10 mouse cellular contexts compared by ENCODE assay signal in the genomic region with DNA sequence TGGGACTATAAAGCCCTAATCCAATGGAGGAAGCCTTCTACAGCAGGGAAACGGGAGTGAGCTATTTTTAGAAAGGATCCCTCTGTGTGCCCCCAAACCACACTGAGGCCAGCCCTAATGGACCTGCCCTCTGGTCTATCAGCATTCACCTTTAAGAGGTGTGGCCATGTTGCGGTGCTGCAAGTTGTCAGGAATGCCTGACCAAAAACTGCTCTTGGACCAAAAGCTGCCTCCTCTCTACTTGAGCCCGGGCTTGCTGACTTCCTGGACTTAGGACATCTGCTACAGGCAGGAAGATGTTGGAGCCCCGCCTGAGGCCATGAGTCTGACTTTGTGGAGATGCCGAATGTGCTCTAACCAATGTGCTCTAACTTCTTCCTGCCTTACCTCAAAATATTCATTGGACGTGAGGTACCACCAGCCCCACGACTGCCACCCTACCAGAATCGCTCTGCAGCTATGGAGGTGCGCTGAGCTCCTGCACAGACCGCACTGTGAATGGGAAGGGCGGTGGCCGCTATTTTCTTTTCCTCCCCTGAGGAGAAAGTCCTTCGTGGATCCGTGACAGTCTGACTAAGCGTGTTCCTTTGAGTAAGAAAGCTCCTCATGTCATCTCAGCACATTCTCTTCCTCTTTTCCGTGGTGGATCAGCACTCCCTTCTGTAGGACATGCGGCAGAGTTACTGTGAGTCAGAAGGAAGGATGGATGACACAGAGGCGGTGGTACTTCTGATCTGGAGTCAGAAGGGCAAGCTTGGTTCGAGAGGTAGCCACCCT.
DNase-seq lines count a peak whose midpoint lies in the region; ATAC-seq and TF ChIP-seq lines count a peak whose summit lies in the region.
"Had no signal": no experiment of that assay in that cellular context is flagged by ENCODE, and none has a peak within 500 bp of the region (broad histone marks: within the 10 kb centered on the region; RNA-seq: fewer than 3 reads in every experiment).

No protein-coding gene starts in this region.

- H3K9ac ChIP-seq in liver, adult 2 months (ENCODE audit: low read depth, low read length) = no peak overlapping the region
- H3K9ac ChIP-seq in heart, embryonic 16.5 days (ENCODE audit: low read length) = peak overlapping the region; percentile 10; the same call in 1 of the 2 replicates

- 68% methylated on average over 19 of the region's 19 CpGs for WGBS in liver, adult 2 months
- WGBS in heart, embryonic 16.5 days = 63% methylated on average over 19 of the region's 19 CpGs

- H3K36me3 ChIP-seq in liver, adult 2 months (ENCODE audit: control insufficient read depth, insufficient read depth, low read length) = no peaks in the 10 kb centered on the region
- H3K36me3 ChIP-seq in heart, embryonic 16.5 days (ENCODE audit: control insufficient read depth, insufficient read depth) = no peaks in the 10 kb centered on the region

- H3K79me2 ChIP-seq in liver, adult 2 months (ENCODE audit: control insufficient read depth, insufficient read depth, low read length) = no peaks in the 10 kb centered on the region

- H3K9me3 ChIP-seq in heart, embryonic 16.5 days (replicated peaks; ENCODE audit: control insufficient read depth, low read length) = no peaks in the 10 kb centered on the region

- TF ChIP-seq CTCF in liver, adult 2 months (IDR thresholded peaks at IDR 0.05; ENCODE audit: low read depth, low read length) = no peak

- no peak for TF ChIP-seq POLR2A in liver, adult 2 months (IDR thresholded peaks at IDR 0.05; ENCODE audit: extremely low read depth, insufficient read depth, low read length)

- no peak overlapping the region for H3K4me3 ChIP-seq in liver, adult 2 months (ENCODE audit: insufficient read depth, low read depth, low read length)
- H3K4me3 ChIP-seq in heart, embryonic 16.5 days (ENCODE audit: low read length) = no peak overlapping the region

- H3K4me2 ChIP-seq in heart, embryonic 16.5 days (ENCODE audit: low read depth, low read length) = peak overlapping the region; percentile 13; the same call in 1 of the 2 replicates

- DNase-seq in cerebellum, postnatal 25 days = peak; percentile 40 to 44
- DNase-seq in cerebellum, adult 9-10 months = no peak
- DNase-seq in liver, adult 2 months (ENCODE audit: extremely low read depth, low read depth, low spot score) = peak; percentile 30
- no peak for DNase-seq in liver
- DNase-seq in MEL-GATA-1-ER (ENCODE audit: extremely low read depth, low read depth) = peak; percentile 8
- no peak for DNase-seq in embryo, embryonic 9.5 days (ENCODE audit: extremely low spot score)
- DNase-seq in frontal cortex, adult 2 months (ENCODE audit: extremely low spot score in 1 of 2, low spot score in 1 of 2) = no peak
- DNase-seq: layer of hippocampus, postnatal 36 days had no signal

- H3K27ac ChIP-seq in liver, adult 2 months (replicated peaks; ENCODE audit: insufficient read depth, low read depth, low read length) = no peak overlapping the region
- H3K27ac ChIP-seq in heart, embryonic 16.5 days (ENCODE audit: low read length) = peak overlapping the region; percentile 76

- no peaks in the 10 kb centered on the region for H3K27me3 ChIP-seq in liver, adult 2 months (ENCODE audit: control insufficient read depth, insufficient read depth, low read length)
- H3K27me3 ChIP-seq in heart, embryonic 16.5 days (ENCODE audit: control insufficient read depth, insufficient read depth, low read length) = no peaks in the 10 kb centered on the region

- ATAC-seq in heart, embryonic 16.5 days (replicated peaks; ENCODE audit: extremely low read depth, insufficient read depth, low FRiP score) = no peak
- ATAC-seq: midbrain, embryonic 16.5 days had no signal

- H3K4me1 ChIP-seq in liver, adult 2 months (ENCODE audit: control insufficient read depth, insufficient read depth, low read length) = peaks cover 13% of the 10 kb centered on the region
- H3K4me1 ChIP-seq in heart, embryonic 16.5 days (ENCODE audit: control insufficient read depth, insufficient read depth, low read length) = peaks cover 53% of the 10 kb centered on the region

Comparison
In these comparisons a context has a peak if more than half of its experiments do, and no peak if none do; other contexts are left out.
1. DNase-seq: peak in cerebellum, postnatal 25 days (2 of 2), liver, adult 2 months (single experiment) and MEL-GATA-1-ER (single experiment); none in cerebellum, adult 9-10 months (single experiment), liver (single experiment), embryo, embryonic 9.5 days (single experiment) and frontal cortex, adult 2 months (0 of 2).